Mouse (Mus musculus): ENCODE data around the gene Ror1. TPM values are rescaled to one million over a fixed set of nuclear protein-coding genes. Genes with fewer than 3 reads are reported as not detected.

Ror1 gene
- polyA plus RNA-seq, 1 experiment: 1.6 TPM

- DNase-seq (ENCODE audit: low read depth): peak; percentile 50
Measured at GRCm38 (mm10) chr4:100169683-100170082, 74.1 kb downstream of the Ror1 start.

GRCm38 (mm10) chr4:100170161-100170650 is 74.6 kb downstream of the Ror1 start:
- TF ChIP-seq CTCF (IDR thresholded peaks at IDR 0.05; ENCODE audit: borderline replicate concordance, extremely low read depth, insufficient read depth, insufficient read length): no peak
- DNase-seq (ENCODE audit: low read depth): peak; percentile 67

More at GRCm38 (mm10) chr4:100169683-100170082, 74.1 kb downstream of the Ror1 start:
- TF ChIP-seq CTCF (IDR thresholded peaks at IDR 0.05; ENCODE audit: borderline replicate concordance, extremely low read depth, insufficient read depth, insufficient read length) (no peak), POLR2A (IDR thresholded peaks at IDR 0.05; ENCODE audit: borderline replicate concordance, extremely low read depth, insufficient read depth, insufficient read length, poor library complexity, severe bottlenecking) (no peak)

- TF ChIP-seq POLR2A (IDR thresholded peaks at IDR 0.05; ENCODE audit: borderline replicate concordance, extremely low read depth, insufficient read depth, insufficient read length, poor library complexity, severe bottlenecking): no peak
- TF ChIP-seq CTCF (IDR thresholded peaks at IDR 0.05; ENCODE audit: borderline replicate concordance, extremely low read depth, insufficient read depth, insufficient read length): no peak
- peak; percentile 38 for DNase-seq (ENCODE audit: low read depth)
Measured at GRCm38 (mm10) chr4:100170743-100171142, 75.2 kb downstream of the Ror1 start.

- TF ChIP-seq CTCF (IDR thresholded peaks at IDR 0.05; ENCODE audit: borderline replicate concordance, extremely low read depth, insufficient read depth, insufficient read length) (no peak), POLR2A (IDR thresholded peaks at IDR 0.05; ENCODE audit: borderline replicate concordance, extremely low read depth, insufficient read depth, insufficient read length, poor library complexity, severe bottlenecking) (no peak)
Measured at GRCm38 (mm10) chr4:100171483-100171898, 75.9 kb downstream of the Ror1 start.

GRCm38 (mm10) chr4:100175594-100175993 is 80.0 kb downstream of the Ror1 start:
- no peak for TF ChIP-seq CTCF (IDR thresholded peaks at IDR 0.05; ENCODE audit: borderline replicate concordance, extremely low read depth, insufficient read depth, insufficient read length)
- TF ChIP-seq POLR2A (IDR thresholded peaks at IDR 0.05; ENCODE audit: borderline replicate concordance, extremely low read depth, insufficient read depth, insufficient read length, poor library complexity, severe bottlenecking): no peak
- DNase-seq (ENCODE audit: low read depth): no peak

More at GRCm38 (mm10) chr4:100171483-100171898, 75.9 kb downstream of the Ror1 start:
- DNase-seq (ENCODE audit: low read depth): no peak

- DNase-seq (ENCODE audit: low read depth): no peak
- TF ChIP-seq CTCF (IDR thresholded peaks at IDR 0.05; ENCODE audit: borderline replicate concordance, extremely low read depth, insufficient read depth, insufficient read length) (no peak), POLR2A (IDR thresholded peaks at IDR 0.05; ENCODE audit: borderline replicate concordance, extremely low read depth, insufficient read depth, insufficient read length, poor library complexity, severe bottlenecking) (no peak)
Measured at GRCm38 (mm10) chr4:100178316-100178715, 82.7 kb downstream of the Ror1 start.

GRCm38 (mm10) chr4:100181676-100182075 is 86.1 kb downstream of the Ror1 start:
- no peak for TF ChIP-seq POLR2A (IDR thresholded peaks at IDR 0.05; ENCODE audit: borderline replicate concordance, extremely low read depth, insufficient read depth, insufficient read length, poor library complexity, severe bottlenecking)
- TF ChIP-seq CTCF (IDR thresholded peaks at IDR 0.05; ENCODE audit: borderline replicate concordance, extremely low read depth, insufficient read depth, insufficient read length): no peak
- DNase-seq (ENCODE audit: low read depth): peak; percentile 50

GRCm38 (mm10) chr4:100186781-100187180 is 91.2 kb downstream of the Ror1 start:
- no peak for TF ChIP-seq POLR2A (IDR thresholded peaks at IDR 0.05; ENCODE audit: borderline replicate concordance, extremely low read depth, insufficient read depth, insufficient read length, poor library complexity, severe bottlenecking)
- no peak for TF ChIP-seq CTCF (IDR thresholded peaks at IDR 0.05; ENCODE audit: borderline replicate concordance, extremely low read depth, insufficient read depth, insufficient read length)
- DNase-seq (ENCODE audit: low read depth): no peak

GRCm38 (mm10) chr4:100187563-100188200 is 92.1 kb downstream of the Ror1 start:
- peak; percentile 11 for DNase-seq (ENCODE audit: low read depth)
- TF ChIP-seq POLR2A (IDR thresholded peaks at IDR 0.05; ENCODE audit: borderline replicate concordance, extremely low read depth, insufficient read depth, insufficient read length, poor library complexity, severe bottlenecking): no peak
- no peak for TF ChIP-seq CTCF (IDR thresholded peaks at IDR 0.05; ENCODE audit: borderline replicate concordance, extremely low read depth, insufficient read depth, insufficient read length)

- TF ChIP-seq CTCF (IDR thresholded peaks at IDR 0.05; ENCODE audit: borderline replicate concordance, extremely low read depth, insufficient read depth, insufficient read length) (no peak), POLR2A (IDR thresholded peaks at IDR 0.05; ENCODE audit: borderline replicate concordance, extremely low read depth, insufficient read depth, insufficient read length, poor library complexity, severe bottlenecking) (no peak)
- peak; percentile 85 for DNase-seq (ENCODE audit: low read depth)
Measured at GRCm38 (mm10) chr4:100188201-100188699, 92.7 kb downstream of the Ror1 start.

- DNase-seq (ENCODE audit: low read depth): no peak
- TF ChIP-seq CTCF (IDR thresholded peaks at IDR 0.05; ENCODE audit: borderline replicate concordance, extremely low read depth, insufficient read depth, insufficient read length): no peak
- TF ChIP-seq POLR2A (IDR thresholded peaks at IDR 0.05; ENCODE audit: borderline replicate concordance, extremely low read depth, insufficient read depth, insufficient read length, poor library complexity, severe bottlenecking): no peak
Measured at GRCm38 (mm10) chr4:100191483-100191882, 95.9 kb downstream of the Ror1 start.

GRCm38 (mm10) chr4:100194136-100194535 is 98.5 kb downstream of the Ror1 start:
- peak; percentile 35 for DNase-seq (ENCODE audit: low read depth)
- TF ChIP-seq POLR2A (IDR thresholded peaks at IDR 0.05; ENCODE audit: borderline replicate concordance, extremely low read depth, insufficient read depth, insufficient read length, poor library complexity, severe bottlenecking) (no peak), CTCF (IDR thresholded peaks at IDR 0.05; ENCODE audit: borderline replicate concordance, extremely low read depth, insufficient read depth, insufficient read length) (no peak)

Data from brain, embryonic 14.5 days (tissue).